Comparison of ENCODE assay signal across 19 mouse cellular contexts in the genomic region with DNA sequence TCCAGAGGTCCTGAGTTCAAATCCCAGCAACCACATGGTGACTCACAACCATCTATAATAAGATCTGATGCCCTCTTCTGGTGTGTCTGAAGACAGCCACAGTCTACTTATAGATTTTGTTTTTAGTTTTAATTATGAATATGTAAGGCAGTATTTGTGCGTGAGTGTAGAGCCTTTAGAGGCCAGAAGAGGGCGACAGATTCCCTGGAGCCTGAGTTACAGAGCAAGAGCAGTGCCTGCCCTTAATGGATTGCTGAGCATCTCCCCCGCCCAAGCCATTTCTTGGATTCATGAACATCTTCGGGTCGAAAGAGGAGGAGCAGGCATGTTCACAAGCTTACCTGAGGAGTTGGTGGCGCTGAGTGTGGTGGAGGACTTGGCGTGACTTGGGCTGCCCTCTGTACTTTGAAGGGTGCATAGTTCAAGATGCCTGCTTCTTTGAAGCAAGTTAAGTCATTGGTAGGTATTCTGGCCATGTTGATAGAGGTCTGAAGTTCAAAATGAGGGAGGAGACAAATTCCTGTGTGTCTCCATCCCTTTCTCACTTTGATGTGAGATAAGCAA. TPM values are rescaled to one million over a fixed set of nuclear protein-coding genes. Genes with fewer than 3 reads are reported as not detected.
DNase-seq lines count a peak whose midpoint lies in the region; ATAC-seq and TF ChIP-seq lines count a peak whose summit lies in the region.
"Had no signal": no experiment of that assay in that cellular context is flagged by ENCODE, and none has a peak within 500 bp of the region (broad histone marks: within the 10 kb centered on the region; RNA-seq: fewer than 3 reads in every experiment).

No protein-coding gene starts in this region.

- ATAC-seq in kidney, embryonic 15.5 days (replicated peaks; ENCODE audit: low FRiP score): no peak
- no peak for ATAC-seq in liver, postnatal 0 days
- ATAC-seq in liver, embryonic 12.5 days: no peak
- no peak for ATAC-seq in stomach, postnatal 0 days (ENCODE audit: low FRiP score, low TSS enrichment)
- ATAC-seq: activated CD4-positive, CD25-positive, alpha-beta regulatory T cell, adult 4 months; CD4-positive, CD25-positive, alpha-beta regulatory T cell, adult 4 months had no signal

- H3K4me1 ChIP-seq in kidney, embryonic 15.5 days: peaks cover 9% of the 10 kb centered on the region
- H3K4me1 ChIP-seq in liver, postnatal 0 days (ENCODE audit: insufficient read depth): no peaks in the 10 kb centered on the region
- H3K4me1 ChIP-seq in liver, embryonic 12.5 days: peaks cover 9% of the 10 kb centered on the region
- H3K4me1 ChIP-seq in stomach, postnatal 0 days (replicated peaks; ENCODE audit: control insufficient read depth, insufficient read depth): no peaks in the 10 kb centered on the region; the same call in 1 of the 2 replicates
- H3K4me1 ChIP-seq: embryonic facial prominence, embryonic 13.5 days; hindbrain, embryonic 15.5 days had no signal

- TF ChIP-seq EP300 in liver, postnatal 0 days (IDR thresholded peaks at IDR 0.05; ENCODE audit: low read depth): no peak
- no peak for TF ChIP-seq EP300 in stomach, postnatal 0 days (optimal IDR thresholded peaks at IDR 0.05)

- no peaks in the 10 kb centered on the region for H3K9me3 ChIP-seq in kidney, embryonic 15.5 days (replicated peaks)
- H3K9me3 ChIP-seq in liver, postnatal 0 days (ENCODE audit: low read length): no peaks in the 10 kb centered on the region
- no peaks in the 10 kb centered on the region for H3K9me3 ChIP-seq in liver, embryonic 12.5 days (replicated peaks)
- no peaks in the 10 kb centered on the region for H3K9me3 ChIP-seq in stomach, postnatal 0 days (ENCODE audit: control insufficient read depth, low read length)
- H3K9me3 ChIP-seq: embryonic facial prominence, embryonic 13.5 days; heart, embryonic 12.5 days; hindbrain, embryonic 15.5 days; limb, embryonic 15.5 days had no signal

- peak; percentile 45 for TF ChIP-seq CTCF in liver, postnatal 0 days (IDR thresholded peaks at IDR 0.05; ENCODE audit: low read depth)
- TF ChIP-seq CTCF in stomach, postnatal 0 days (IDR thresholded peaks at IDR 0.05; ENCODE audit: low read depth): peak; percentile 34; the same call in 1 of the 2 replicates

- H3K4me2 ChIP-seq in kidney, embryonic 15.5 days: no peak overlapping the region
- H3K4me2 ChIP-seq in liver, postnatal 0 days (ENCODE audit: low read depth, low read length): no peak overlapping the region
- H3K4me2 ChIP-seq in liver, embryonic 12.5 days: no peak overlapping the region
- H3K4me2 ChIP-seq in stomach, postnatal 0 days (replicated peaks; ENCODE audit: low read depth): no peak overlapping the region
- H3K4me2 ChIP-seq: embryonic facial prominence, embryonic 13.5 days; heart, embryonic 12.5 days; hindbrain, embryonic 15.5 days; limb, embryonic 15.5 days had no signal

- H3K27ac ChIP-seq in kidney, embryonic 15.5 days: no peak overlapping the region
- H3K27ac ChIP-seq in liver, postnatal 0 days (ENCODE audit: low read depth): no peak overlapping the region
- H3K27ac ChIP-seq in liver, embryonic 12.5 days: no peak overlapping the region
- H3K27ac ChIP-seq in stomach, postnatal 0 days (replicated peaks): no peak overlapping the region
- H3K27ac ChIP-seq: embryonic facial prominence, embryonic 13.5 days; hindbrain, embryonic 15.5 days; limb, embryonic 15.5 days had no signal

- H3K27me3 ChIP-seq in kidney, embryonic 15.5 days: no peaks in the 10 kb centered on the region
- no peaks in the 10 kb centered on the region for H3K27me3 ChIP-seq in liver, postnatal 0 days (ENCODE audit: insufficient read depth, low read length)
- H3K27me3 ChIP-seq in liver, embryonic 12.5 days (replicated peaks): no peaks in the 10 kb centered on the region
- no peaks in the 10 kb centered on the region for H3K27me3 ChIP-seq in stomach, postnatal 0 days (ENCODE audit: control insufficient read depth, insufficient read depth, low read length)
- H3K27me3 ChIP-seq: embryonic facial prominence, embryonic 13.5 days; heart, embryonic 12.5 days; hindbrain, embryonic 15.5 days; limb, embryonic 15.5 days had no signal

- H3K9ac ChIP-seq in kidney, embryonic 15.5 days: no peak overlapping the region
- H3K9ac ChIP-seq in liver, postnatal 0 days (replicated peaks): no peak overlapping the region
- H3K9ac ChIP-seq in liver, embryonic 12.5 days: no peak overlapping the region
- no peak overlapping the region for H3K9ac ChIP-seq in stomach, postnatal 0 days (ENCODE audit: low read length)
- H3K9ac ChIP-seq: embryonic facial prominence, embryonic 13.5 days; heart, embryonic 12.5 days; hindbrain, embryonic 15.5 days; limb, embryonic 15.5 days had no signal

- DNase-seq in kidney, adult 9 months: peak; percentile 78
- no peak for DNase-seq in liver, postnatal 0 days
- peak; percentile 44 for DNase-seq in ES-CJ7 (ENCODE audit: low read depth, low spot score)
- DNase-seq in stomach, postnatal 0 days (ENCODE audit: low spot score): no peak
- DNase-seq in embryo, embryonic 9.5 days (ENCODE audit: extremely low spot score): no peak
- DNase-seq: adrenal gland, postnatal 14 days; cerebellum, adult 8-10 months; gastrocnemius, postnatal 25 days; heart, postnatal 36 days; lung, postnatal 14 days had no signal

- 92% methylated on average over 7 of the region's 7 CpGs for WGBS in kidney, embryonic 15.5 days
- 83% methylated on average over 7 of the region's 7 CpGs for WGBS in liver, postnatal 0 days (ENCODE audit: insufficient replicate concordance)
- 80% methylated on average over 7 of the region's 7 CpGs for WGBS in liver, embryonic 12.5 days (ENCODE audit: insufficient replicate concordance)
- 89% methylated on average over 7 of the region's 7 CpGs for WGBS in stomach, postnatal 0 days

- no peaks in the 10 kb centered on the region for H3K36me3 ChIP-seq in kidney, embryonic 15.5 days
- H3K36me3 ChIP-seq in liver, postnatal 0 days (replicated peaks; ENCODE audit: insufficient read depth, low read length): no peaks in the 10 kb centered on the region
- H3K36me3 ChIP-seq in liver, embryonic 12.5 days: no peaks in the 10 kb centered on the region
- H3K36me3 ChIP-seq in stomach, postnatal 0 days (ENCODE audit: control insufficient read depth, insufficient read depth, low read length): no peaks in the 10 kb centered on the region
- H3K36me3 ChIP-seq: embryonic facial prominence, embryonic 13.5 days; heart, embryonic 12.5 days; hindbrain, embryonic 15.5 days; limb, embryonic 15.5 days had no signal

- H3K4me3 ChIP-seq in kidney, embryonic 15.5 days (replicated peaks): no peak overlapping the region
- no peak overlapping the region for H3K4me3 ChIP-seq in liver, postnatal 0 days (ENCODE audit: low read depth, low read length)
- H3K4me3 ChIP-seq in liver, embryonic 12.5 days: no peak overlapping the region
- no peak overlapping the region for H3K4me3 ChIP-seq in stomach, postnatal 0 days (ENCODE audit: low read depth, low read length)
- H3K4me3 ChIP-seq: embryonic facial prominence, embryonic 13.5 days; heart, embryonic 12.5 days; hindbrain, embryonic 15.5 days; limb, embryonic 15.5 days had no signal

RNA-seq across cellular contexts. Expression of gene Spink4, which starts 3.2 kb away (rescaled TPM):
- 1.1 and 31.9 TPM in 2 replicates for polyA plus RNA-seq in kidney, embryonic 15.5 days (2015; fragmentation: Nextera tagmentation; extraction: Ambion mirVana)
- 0.65 and 1.2 TPM in 2 replicates for polyA plus RNA-seq in liver, postnatal 0 days (2015; fragmentation: Nextera tagmentation; extraction: Ambion mirVana)
- polyA plus RNA-seq in liver, embryonic 12.5 days (2016; fragmentation: Nextera tagmentation; extraction: Ambion mirVana): 0.58 TPM in 1 of 2 replicates, not detected in the other
- polyA plus RNA-seq in stomach, postnatal 0 days (2015; fragmentation: Nextera tagmentation; extraction: Ambion mirVana): 75.5 and 86.9 TPM in 2 replicates
- polyA plus RNA-seq: activated CD4-positive, CD25-positive, alpha-beta regulatory T cell, adult 4 months; CD4-positive, CD25-positive, alpha-beta regulatory T cell, adult 4 months; embryonic facial prominence, embryonic 13.5 days; hindbrain, embryonic 15.5 days; limb, embryonic 15.5 days; midbrain, postnatal 0 days had no signal

RNA-seq across cellular contexts. Expression of gene Bag1, which starts 31.4 kb away (rescaled TPM):
- polyA plus RNA-seq in kidney, embryonic 15.5 days (2015; fragmentation: Nextera tagmentation; extraction: Ambion mirVana): 218 and 220 TPM in 2 replicates
- 128 and 136 TPM in 2 replicates for polyA plus RNA-seq in liver, postnatal 0 days (2015; fragmentation: Nextera tagmentation; extraction: Ambion mirVana)
- polyA plus RNA-seq in liver, embryonic 12.5 days (2016; fragmentation: Nextera tagmentation; extraction: Ambion mirVana): 185 and 192 TPM in 2 replicates
- 259 and 270 TPM in 2 replicates for polyA plus RNA-seq in stomach, postnatal 0 days (2015; fragmentation: Nextera tagmentation; extraction: Ambion mirVana)

RNA-seq across cellular contexts. Expression of gene Chmp5, which starts 31.5 kb away (rescaled TPM):
- 114 and 121 TPM in 2 replicates for polyA plus RNA-seq in kidney, embryonic 15.5 days (2015; fragmentation: Nextera tagmentation; extraction: Ambion mirVana)
- 46.6 and 49.3 TPM in 2 replicates for polyA plus RNA-seq in liver, postnatal 0 days (2015; fragmentation: Nextera tagmentation; extraction: Ambion mirVana)
- 48.6 and 48.7 TPM in 2 replicates for polyA plus RNA-seq in liver, embryonic 12.5 days (2016; fragmentation: Nextera tagmentation; extraction: Ambion mirVana)
- 121 and 125 TPM in 2 replicates for polyA plus RNA-seq in stomach, postnatal 0 days (2015; fragmentation: Nextera tagmentation; extraction: Ambion mirVana)

RNA-seq across cellular contexts. Expression of gene Nfx1, which starts 54.0 kb away (rescaled TPM):
- 87.3 and 87.9 TPM in 2 replicates for polyA plus RNA-seq in kidney, embryonic 15.5 days (2015; fragmentation: Nextera tagmentation; extraction: Ambion mirVana)
- 18.2 and 19.4 TPM in 2 replicates for polyA plus RNA-seq in liver, postnatal 0 days (2015; fragmentation: Nextera tagmentation; extraction: Ambion mirVana)
- 53.5 and 55.7 TPM in 2 replicates for polyA plus RNA-seq in liver, embryonic 12.5 days (2016; fragmentation: Nextera tagmentation; extraction: Ambion mirVana)
- polyA plus RNA-seq in stomach, postnatal 0 days (2015; fragmentation: Nextera tagmentation; extraction: Ambion mirVana): 27.9 and 28.5 TPM in 2 replicates

Comparison
In these comparisons a context has a peak if more than half of its experiments do, and no peak if none do; other contexts are left out.
1. DNase-seq: peak in kidney, adult 9 months (single experiment) and ES-CJ7 (single experiment); none in liver, postnatal 0 days (single experiment), stomach, postnatal 0 days (single experiment) and embryo, embryonic 9.5 days (single experiment).